Mouse (Mus musculus): ENCODE measurements around the gene Bdh2. TPM values are rescaled to one million over a fixed set of nuclear protein-coding genes. Genes with fewer than 3 reads are reported as not detected.
A peak's percentile ranks its signal among the peaks of the same experiment; 100 is the strongest.

The Bdh2 gene
- polyA plus RNA-seq (2015; fragmentation: Nextera tagmentation; extraction: Ambion mirVana), result 2.4 TPM in 2 replicates

GRCm38 (mm10) chr3:135280669-135281415 lies at the start of gene Bdh2:
TSS of gene Bdh2 (plus strand) at chr3:135281221.
- Histone ChIP-seq H3K27me3 (ENCODE audit: control insufficient read depth, insufficient read depth, low read length) (no peaks in the 10 kb centered on the region), H3K27ac (replicated peaks) (0 out of 2 replicates have a peak within 1 kb of the TSS, but pooled peaks have one; percentile 13), H3K4me2 (replicated peaks; ENCODE audit: low read depth) (peak within 1 kb of the TSS; percentile 40; the same call in 1 of the 2 replicates), H3K4me3 (ENCODE audit: low read depth, low read length) (peak within 1 kb of the TSS; percentile 8; the same call in 1 of the 2 replicates), H3K4me1 (replicated peaks; ENCODE audit: control insufficient read depth, insufficient read depth) (no peaks in the 10 kb centered on the region), H3K9me3 (ENCODE audit: control insufficient read depth, low read length) (0 out of 2 replicates have a peak, but pooled peaks cover 4% of the 10 kb centered on the region), H3K9ac (ENCODE audit: low read length) (0 out of 2 replicates have a peak within 1 kb of the TSS, but pooled peaks have one; percentile 2), H3K36me3 (ENCODE audit: control insufficient read depth, insufficient read depth, low read length) (no peaks in the 10 kb centered on the region)
- 18% methylated on average over 14 of the region's 14 CpGs for WGBS
- ATAC-seq (ENCODE audit: low FRiP score, low TSS enrichment) (peak; percentile 78), DNase-seq (ENCODE audit: low spot score) (peak; percentile 84)
- no peak for TF ChIP-seq EP300 (optimal IDR thresholded peaks at IDR 0.05)
- peak; percentile 94 for TF ChIP-seq CTCF (IDR thresholded peaks at IDR 0.05; ENCODE audit: low read depth)

- DNase-seq (ENCODE audit: low spot score) (no peak), ATAC-seq (ENCODE audit: low FRiP score, low TSS enrichment) (no peak)
- TF ChIP-seq EP300 (optimal IDR thresholded peaks at IDR 0.05), result no peak
- no peak for TF ChIP-seq CTCF (IDR thresholded peaks at IDR 0.05; ENCODE audit: low read depth)
- Histone ChIP-seq H3K9ac (ENCODE audit: low read length) (no peak overlapping the region), H3K27me3 (ENCODE audit: control insufficient read depth, insufficient read depth, low read length) (no peaks in the 10 kb centered on the region), H3K4me2 (replicated peaks; ENCODE audit: low read depth) (no peak overlapping the region), H3K4me1 (replicated peaks; ENCODE audit: control insufficient read depth, insufficient read depth) (no peaks in the 10 kb centered on the region), H3K9me3 (ENCODE audit: control insufficient read depth, low read length) (no peaks in the 10 kb centered on the region), H3K4me3 (ENCODE audit: low read depth, low read length) (no peak overlapping the region), H3K36me3 (ENCODE audit: control insufficient read depth, insufficient read depth, low read length) (peaks cover 13% of the 10 kb centered on the region), H3K27ac (replicated peaks) (no peak overlapping the region)
- 80% methylated on average over 3 of the region's 3 CpGs for WGBS
Observed at GRCm38 (mm10) chr3:135232058-135232457, 49.0 kb upstream of the Bdh2 start.

- Histone ChIP-seq H3K9ac (ENCODE audit: low read length) (no peak overlapping the region), H3K36me3 (ENCODE audit: control insufficient read depth, insufficient read depth, low read length) (peaks cover 13% of the 10 kb centered on the region), H3K4me1 (replicated peaks; ENCODE audit: control insufficient read depth, insufficient read depth) (no peaks in the 10 kb centered on the region), H3K27me3 (ENCODE audit: control insufficient read depth, insufficient read depth, low read length) (no peaks in the 10 kb centered on the region), H3K27ac (replicated peaks) (no peak overlapping the region), H3K9me3 (ENCODE audit: control insufficient read depth, low read length) (no peaks in the 10 kb centered on the region), H3K4me2 (replicated peaks; ENCODE audit: low read depth) (no peak overlapping the region), H3K4me3 (ENCODE audit: low read depth, low read length) (no peak overlapping the region)
- TF ChIP-seq CTCF (IDR thresholded peaks at IDR 0.05; ENCODE audit: low read depth) (no peak), EP300 (optimal IDR thresholded peaks at IDR 0.05) (no peak)
- ATAC-seq (ENCODE audit: low FRiP score, low TSS enrichment) (no peak), DNase-seq (ENCODE audit: low spot score) (no peak)
- 88% methylated on average over 3 of the region's 3 CpGs for WGBS
Observed at GRCm38 (mm10) chr3:135232462-135232861, 48.6 kb upstream of the Bdh2 start.

GRCm38 (mm10) chr3:135245733-135246132 lies 35.3 kb upstream of the Bdh2 start:
- Histone ChIP-seq H3K4me3 (ENCODE audit: low read depth, low read length) (no peak overlapping the region), H3K4me2 (replicated peaks; ENCODE audit: low read depth) (no peak overlapping the region), H3K9me3 (ENCODE audit: control insufficient read depth, low read length) (no peaks in the 10 kb centered on the region), H3K27me3 (ENCODE audit: control insufficient read depth, insufficient read depth, low read length) (no peaks in the 10 kb centered on the region), H3K27ac (replicated peaks) (no peak overlapping the region), H3K4me1 (replicated peaks; ENCODE audit: control insufficient read depth, insufficient read depth) (no peaks in the 10 kb centered on the region), H3K9ac (ENCODE audit: low read length) (no peak overlapping the region), H3K36me3 (ENCODE audit: control insufficient read depth, insufficient read depth, low read length) (0 out of 2 replicates have a peak, but pooled peaks cover 2% of the 10 kb centered on the region)
- ATAC-seq (ENCODE audit: low FRiP score, low TSS enrichment), result no peak
- TF ChIP-seq EP300 (optimal IDR thresholded peaks at IDR 0.05) (no peak), CTCF (IDR thresholded peaks at IDR 0.05; ENCODE audit: low read depth) (peak; percentile 70)
- no peak for DNase-seq (ENCODE audit: low spot score)

- no peaks in the 10 kb centered on the region for H3K27me3 ChIP-seq (ENCODE audit: control insufficient read depth, insufficient read depth, low read length)
- WGBS, result 93% methylated on average over 6 of the region's 6 CpGs
- H3K9me3 ChIP-seq (ENCODE audit: control insufficient read depth, low read length), result no peaks in the 10 kb centered on the region
- ATAC-seq (ENCODE audit: low FRiP score, low TSS enrichment), result no peak
- H3K9ac ChIP-seq (ENCODE audit: low read length), result no peak overlapping the region
- TF ChIP-seq CTCF (IDR thresholded peaks at IDR 0.05; ENCODE audit: low read depth) (no peak), EP300 (optimal IDR thresholded peaks at IDR 0.05) (no peak)
- H3K4me2 ChIP-seq (replicated peaks; ENCODE audit: low read depth), result no peak overlapping the region
- no peak overlapping the region for H3K27ac ChIP-seq (replicated peaks)
- DNase-seq (ENCODE audit: low spot score), result no peak
- no peaks in the 10 kb centered on the region for H3K4me1 ChIP-seq (replicated peaks; ENCODE audit: control insufficient read depth, insufficient read depth)
- peaks cover 4% of the 10 kb centered on the region; the same call in 1 of the 2 replicates for H3K36me3 ChIP-seq (ENCODE audit: control insufficient read depth, insufficient read depth, low read length)
- H3K4me3 ChIP-seq (ENCODE audit: low read depth, low read length), result no peak overlapping the region
Observed at GRCm38 (mm10) chr3:135246828-135247227, 34.2 kb upstream of the Bdh2 start.

GRCm38 (mm10) chr3:135249104-135249503 lies 31.9 kb upstream of the Bdh2 start:
- peak; percentile 33 for DNase-seq (ENCODE audit: low spot score)
- no peak overlapping the region for H3K9ac ChIP-seq (ENCODE audit: low read length)

More at GRCm38 (mm10) chr3:135249104-135249503, 31.9 kb upstream of the Bdh2 start:
- WGBS, result 67% methylated on average over 6 of the region's 6 CpGs
- no peaks in the 10 kb centered on the region for H3K27me3 ChIP-seq (ENCODE audit: control insufficient read depth, insufficient read depth, low read length)
- no peak for TF ChIP-seq CTCF (IDR thresholded peaks at IDR 0.05; ENCODE audit: low read depth)
- TF ChIP-seq EP300 (optimal IDR thresholded peaks at IDR 0.05), result no peak
- ATAC-seq (ENCODE audit: low FRiP score, low TSS enrichment), result peak; percentile 82; the same call in 1 of the 2 replicates
- H3K9me3 ChIP-seq (ENCODE audit: control insufficient read depth, low read length), result no peaks in the 10 kb centered on the region
- H3K4me2 ChIP-seq (replicated peaks; ENCODE audit: low read depth), result no peak overlapping the region
- peaks cover 6% of the 10 kb centered on the region; the same call in 1 of the 2 replicates for H3K36me3 ChIP-seq (ENCODE audit: control insufficient read depth, insufficient read depth, low read length)
- H3K27ac ChIP-seq (replicated peaks), result no peak overlapping the region
- H3K4me3 ChIP-seq (ENCODE audit: low read depth, low read length), result no peak overlapping the region
- no peaks in the 10 kb centered on the region for H3K4me1 ChIP-seq (replicated peaks; ENCODE audit: control insufficient read depth, insufficient read depth)

Measured in stomach, postnatal 0 days (tissue).